Mouse (Mus musculus) testis, postnatal 14 days (tissue): Measurements from ENCODE around the gene Ifi203.
"Not testable (repeated sequence)": the region's sequence is repeated elsewhere in the genome, so short reads cannot be mapped to it uniquely, and the experiment has no call there.

Experiments
- DNase-seq: peaks from one replicate; pipeline ENCODE4 v3.0.0; 2021; ENCODE audit warnings: low spot score

Ifi203 gene

GRCm38 (mm10) chr1:173889741-173890140, 52.7 kb downstream of the Ifi203 start:
- DNase-seq, result not testable (repeated sequence)

- DNase-seq, result not testable (repeated sequence)
Observed at GRCm38 (mm10) chr1:173887026-173887787, 55.3 kb downstream of the Ifi203 start.

- DNase-seq, result not testable (repeated sequence)
Observed at GRCm38 (mm10) chr1:173880004-173880666, 62.3 kb downstream of the Ifi203 start.

- not testable (repeated sequence) for DNase-seq
Observed at GRCm38 (mm10) chr1:173879225-173879987, 63.1 kb downstream of the Ifi203 start.

- DNase-seq, result not testable (repeated sequence)
Observed at GRCm38 (mm10) chr1:173878264-173878663, 64.2 kb downstream of the Ifi203 start.

- not testable (repeated sequence) for DNase-seq
Observed at GRCm38 (mm10) chr1:173877125-173877524, 65.3 kb downstream of the Ifi203 start.
